Mouse (Mus musculus) ovary, adult 18-20 months (tissue): ENCODE results near the gene Fam114a1.
A peak's percentile ranks its signal among the peaks of the same experiment; 100 is the strongest.

ENCODE experiments used
- DNase-seq: peaks from one replicate; pipeline ENCODE4 v3.0.0; 2022; ENCODE audit warnings: low spot score, mixed read lengths

The Fam114a1 gene

DNA sequence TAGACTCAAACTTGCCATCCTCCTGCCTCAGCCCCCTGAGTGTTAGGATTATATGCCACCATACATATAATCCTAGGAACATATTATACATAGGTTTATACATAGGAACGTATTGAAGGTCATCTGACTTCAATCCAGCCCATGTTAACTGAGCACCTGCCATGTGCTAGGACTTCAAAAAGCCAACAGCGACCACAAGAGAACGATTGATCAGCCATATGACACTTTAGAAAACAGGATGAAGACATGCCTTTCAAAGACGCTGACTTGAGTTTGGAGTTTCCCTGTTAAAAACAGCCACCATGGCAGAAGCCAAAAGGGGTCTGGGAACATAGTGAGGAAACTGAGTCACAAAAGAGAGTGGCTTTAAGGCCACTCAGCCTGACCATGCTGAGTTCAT lies 35.4 kb downstream of the Fam114a1 start:
- DNase-seq, result no peak

- DNase-seq, result peak; percentile 42
Observed at GRCm38 (mm10) chr5:65006011-65006491, 36.2 kb downstream of the Fam114a1 start.

GRCm38 (mm10) chr5:65011901-65012573 lies 42.2 kb downstream of the Fam114a1 start:
- no peak for DNase-seq

DNA sequence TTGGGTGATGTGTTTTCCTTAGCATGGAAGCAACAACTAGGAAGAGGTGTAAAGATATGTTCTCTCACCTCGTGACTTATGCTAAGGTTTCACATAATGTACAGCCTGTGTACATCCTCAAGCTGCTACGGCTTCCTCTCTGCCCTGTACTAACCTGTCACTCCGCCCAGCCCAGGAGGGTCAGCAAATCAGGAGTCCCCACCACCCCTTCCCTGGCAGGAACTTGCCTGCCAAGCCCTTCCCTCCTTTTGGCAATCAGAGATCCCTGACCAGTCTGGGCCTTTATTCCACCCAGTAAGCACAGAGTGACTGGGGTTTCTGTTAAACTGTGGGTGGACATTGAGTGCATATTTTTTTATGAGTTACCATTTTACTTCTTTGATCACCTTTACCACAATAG lies 45.6 kb downstream of the Fam114a1 start:
- no peak for DNase-seq

DNA sequence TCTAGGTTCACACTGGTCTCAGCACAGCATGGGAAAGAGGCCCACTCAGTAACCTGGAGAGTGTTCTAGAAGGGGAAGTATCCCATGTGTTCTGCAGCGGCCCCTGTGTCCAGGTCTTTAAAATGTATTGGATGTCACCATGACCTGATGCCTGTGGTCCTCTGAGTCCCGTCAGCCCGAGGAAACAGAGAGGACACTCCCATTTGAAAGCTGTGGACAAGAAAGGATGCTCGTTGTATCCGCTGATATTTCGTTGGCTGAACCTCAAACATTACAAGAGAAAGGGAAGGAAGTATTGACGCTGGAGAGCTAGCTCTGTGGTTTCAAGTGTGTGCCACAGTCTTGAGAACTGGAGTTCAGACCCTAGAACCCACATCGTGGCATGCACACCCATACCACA lies 49.2 kb downstream of the Fam114a1 start:
- DNase-seq, result no peak

DNA sequence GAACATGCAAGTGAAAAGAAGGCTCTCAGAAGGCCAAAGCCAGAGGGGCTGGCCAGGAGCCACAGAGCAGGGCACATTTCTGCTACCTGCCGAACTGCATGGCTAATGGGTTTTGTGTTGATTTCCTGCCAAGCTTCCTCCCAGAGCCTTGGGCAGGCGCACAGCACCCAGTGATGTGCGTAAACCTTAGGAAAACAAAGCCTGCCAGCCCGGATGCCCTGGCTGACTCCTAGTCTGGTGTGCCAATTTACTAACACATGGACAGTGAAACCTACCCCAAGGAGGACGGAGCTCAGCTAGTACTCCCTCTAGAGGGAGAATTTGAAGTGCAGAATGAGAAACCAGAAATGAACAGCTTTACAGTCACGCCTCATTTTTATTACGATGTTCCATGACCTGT lies 50.0 kb downstream of the Fam114a1 start:
- peak; percentile 62 for DNase-seq

DNA sequence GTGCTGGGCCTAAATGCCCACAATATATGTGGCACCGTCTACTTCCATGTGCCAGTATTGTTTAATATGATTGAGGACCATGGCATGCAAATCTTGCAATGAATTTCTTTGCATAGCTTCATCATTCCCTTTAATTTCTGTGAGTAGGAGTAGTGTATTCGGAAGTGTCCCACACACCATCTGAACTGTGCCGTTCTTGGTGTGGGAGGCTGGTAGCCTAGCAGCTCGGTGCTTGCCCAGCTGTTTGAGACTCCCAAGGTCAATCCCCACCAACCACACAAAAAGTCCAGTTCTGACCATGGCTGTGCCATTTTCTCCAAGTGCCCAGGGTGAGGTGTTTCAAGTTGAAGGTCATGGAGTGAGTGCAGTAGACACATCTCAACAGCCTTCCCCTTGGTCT lies 52.1 kb downstream of the Fam114a1 start:
- DNase-seq, result no peak

DNA sequence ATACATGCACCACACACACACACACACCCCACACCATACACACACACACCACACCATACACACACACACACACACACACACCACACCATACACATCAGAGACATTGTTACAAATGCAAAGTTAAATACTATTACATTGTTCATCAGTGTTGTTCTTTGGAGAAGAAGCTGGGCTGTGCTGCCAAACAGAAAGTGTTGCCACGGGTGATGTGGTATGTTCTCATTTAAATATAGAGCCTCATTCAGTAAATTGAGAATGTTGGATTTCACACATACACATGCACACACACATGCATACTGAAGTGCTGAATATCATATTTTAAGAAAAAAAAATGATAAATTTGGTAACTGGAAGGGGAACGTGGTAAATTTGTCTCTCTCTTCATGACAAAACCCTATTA lies 54.8 kb downstream of the Fam114a1 start:
- no peak for DNase-seq

GRCm38 (mm10) chr5:65025916-65026315 lies 56.0 kb downstream of the Fam114a1 start:
- DNase-seq, result no peak

- no peak for DNase-seq
Observed at GRCm38 (mm10) chr5:65026776-65027175, 56.9 kb downstream of the Fam114a1 start.

GRCm38 (mm10) chr5:65028019-65028418 lies 58.1 kb downstream of the Fam114a1 start:
- DNase-seq, result no peak

- no peak for DNase-seq
Observed at GRCm38 (mm10) chr5:65036597-65036996, 66.7 kb downstream of the Fam114a1 start.

DNA sequence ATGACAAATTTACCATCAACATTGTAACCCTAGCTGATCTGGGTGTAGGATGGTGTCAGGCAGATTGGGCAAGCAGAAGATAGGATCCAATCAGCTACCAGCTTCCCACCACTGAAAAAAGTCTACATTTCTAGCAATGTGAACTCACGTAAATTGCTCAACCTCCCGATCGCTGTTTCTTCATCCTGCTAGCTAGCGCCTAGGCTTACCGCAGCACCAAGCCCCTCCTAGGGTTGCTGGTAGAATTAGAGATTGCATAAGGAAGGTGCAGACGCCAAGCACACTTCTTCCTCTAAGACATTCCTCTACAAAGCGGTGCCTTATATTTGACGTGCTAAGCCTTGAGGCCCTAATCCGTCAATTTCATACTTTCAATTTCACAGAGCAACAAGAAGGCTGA lies 68.4 kb downstream of the Fam114a1 start:
- no peak for DNase-seq

GRCm38 (mm10) chr5:65038811-65039571 lies 69.1 kb downstream of the Fam114a1 start:
- DNase-seq, result peak; percentile 51

DNA sequence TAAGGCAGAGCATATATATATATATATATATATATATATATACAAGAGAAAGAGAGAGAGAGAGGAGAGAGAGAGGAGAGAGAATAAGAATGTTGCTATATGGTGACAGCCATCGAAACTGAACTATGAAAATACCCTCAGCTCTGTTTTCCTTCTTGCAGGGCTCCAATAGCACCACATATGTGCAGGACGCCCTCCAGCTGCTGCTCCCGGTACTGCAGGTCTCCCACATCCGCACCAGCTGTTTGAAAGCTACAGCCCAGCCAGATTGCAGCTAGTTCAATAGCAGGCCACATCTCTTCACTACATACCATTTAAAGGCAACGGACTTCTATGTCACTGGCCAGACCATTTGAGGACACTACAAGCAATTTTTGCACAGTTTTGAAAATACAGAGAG lies 70.6 kb downstream of the Fam114a1 start:
- DNase-seq, result no peak

GRCm38 (mm10) chr5:65043407-65043895 lies 73.6 kb downstream of the Fam114a1 start:
- no peak for DNase-seq

DNA sequence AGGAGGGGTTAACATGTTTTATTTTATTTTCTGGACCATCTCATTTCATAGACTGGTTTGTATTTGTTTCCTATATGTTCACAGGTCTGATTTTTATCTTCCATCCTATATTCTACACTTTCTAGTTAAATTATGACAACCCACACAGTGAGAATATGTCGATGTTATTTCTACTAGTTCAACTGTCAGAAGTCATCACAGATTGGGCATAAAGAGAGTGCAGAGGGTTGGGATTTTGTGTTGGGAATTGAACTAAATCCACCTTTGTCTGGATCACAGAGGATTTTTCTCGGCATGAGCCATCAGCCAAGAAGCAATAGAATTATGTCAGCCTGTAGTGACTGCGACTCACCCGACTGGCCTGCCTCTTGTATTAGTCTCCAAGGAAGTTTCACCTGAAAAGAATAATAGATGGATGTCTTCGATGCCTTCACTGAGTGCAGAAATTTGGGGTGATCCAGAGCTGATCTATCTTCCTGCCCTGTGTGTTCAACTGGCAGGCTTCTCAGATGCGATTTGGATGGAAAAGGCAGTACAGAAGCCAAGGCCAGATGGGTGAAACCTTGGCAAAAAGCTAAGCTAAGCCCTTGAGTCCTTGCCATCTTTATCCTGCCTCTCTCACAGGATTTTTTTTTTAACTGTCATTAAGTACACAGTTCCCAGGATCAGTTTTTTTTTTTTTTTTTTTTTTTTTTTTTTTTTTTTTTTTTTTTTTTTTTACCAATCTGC lies 75.9 kb downstream of the Fam114a1 start:
- peak; percentile 43 for DNase-seq

DNA sequence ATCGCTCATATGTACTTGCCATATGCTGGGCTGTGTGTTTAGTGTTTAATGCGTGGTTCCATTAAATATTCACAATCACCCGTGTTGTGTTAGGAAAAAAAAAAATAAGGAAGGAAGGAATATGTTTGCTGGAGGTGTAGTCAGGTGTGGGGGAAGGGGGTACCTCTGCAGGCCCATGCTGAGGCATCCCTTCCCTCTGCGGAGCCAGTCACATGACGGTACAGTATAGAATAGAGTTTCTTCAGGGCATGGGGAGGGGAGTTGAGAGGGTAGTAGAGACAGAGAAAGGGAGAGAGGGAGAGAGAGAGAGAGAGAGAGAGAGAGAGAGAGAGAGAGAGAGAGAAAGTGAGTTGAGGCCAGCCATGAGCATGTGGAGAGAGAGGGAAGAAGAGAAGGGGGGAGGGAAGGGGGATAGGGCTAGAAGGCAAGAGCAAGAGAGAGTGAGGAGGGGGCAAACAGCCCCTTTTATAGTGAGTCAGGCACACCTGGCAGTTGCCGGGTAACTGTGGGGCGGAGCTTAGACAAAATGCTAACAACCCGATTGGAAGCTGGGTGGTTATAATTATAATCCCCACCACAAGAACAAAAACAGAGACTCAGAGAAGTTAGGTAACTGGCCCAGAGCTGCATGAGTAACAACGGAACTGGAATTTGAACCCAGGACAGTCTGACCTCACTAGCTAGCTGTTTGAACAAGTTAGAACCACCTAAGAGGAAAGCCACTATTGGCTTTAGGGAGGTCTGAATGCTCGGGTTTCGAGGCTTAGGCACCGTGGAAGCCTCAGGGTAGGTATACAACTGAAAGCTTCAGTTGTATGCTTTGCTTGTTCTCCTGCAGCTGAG lies 76.8 kb downstream of the Fam114a1 start:
- no peak for DNase-seq

- DNase-seq, result no peak
Observed at GRCm38 (mm10) chr5:65047285-65047855, 77.5 kb downstream of the Fam114a1 start.

- no peak for DNase-seq
Observed at GRCm38 (mm10) chr5:65049880-65050279, 80.0 kb downstream of the Fam114a1 start.

GRCm38 (mm10) chr5:65051513-65051912 lies 81.6 kb downstream of the Fam114a1 start:
- DNase-seq, result no peak
